Mouse (Mus musculus) forebrain, embryonic 10.5 days (tissue): ENCODE measurements around the gene Htr1b. TPM values are rescaled to one million over a fixed set of nuclear protein-coding genes. Genes with fewer than 3 reads are reported as not detected.

Experiments used
- polyA plus RNA-seq: library from polyadenylated mRNA; unstranded; fragments of >200 nt; fragmentation: Nextera tagmentation; extraction: Ambion mirVana; gene quantifications from 2 replicates; pipeline ENCODE4 v1.2.1, GENCODE M21; 2016

Gene Htr1b
- polyA plus RNA-seq, 1 experiment from 2014 or later: 0.37 TPM

Other genes starting within 250 kb of the Htr1b start
- gene Mei4, start 229.8 kb upstream of the Htr1b start, polyA plus RNA-seq: 1.1 and 1.2 TPM in 2 replicates